Mouse (Mus musculus): ENCODE results near the gene Mansc4.

The Mansc4 gene

DNA sequence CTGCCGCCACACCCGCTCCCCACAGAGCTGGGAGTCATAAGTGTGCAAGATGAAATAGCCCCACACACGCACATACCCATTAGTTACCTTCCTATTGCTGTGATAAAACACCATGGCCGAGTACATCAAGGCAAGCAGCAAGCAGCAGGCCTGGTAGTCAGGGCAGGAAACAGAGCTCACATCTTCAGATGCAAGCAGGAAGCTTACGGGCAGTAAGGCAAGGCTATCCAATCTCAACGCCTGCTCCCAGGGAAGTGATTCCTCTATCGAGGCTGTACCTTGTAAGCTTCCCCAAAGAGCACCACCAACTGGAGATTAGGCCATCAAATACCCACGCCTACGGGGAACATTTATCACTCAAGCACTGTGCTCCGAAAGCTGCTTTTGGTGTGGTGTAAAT lies 6.9 kb downstream of the Mansc4 start:
- in situ Hi-C loops (cut with MboI), result no loop called here

DNA sequence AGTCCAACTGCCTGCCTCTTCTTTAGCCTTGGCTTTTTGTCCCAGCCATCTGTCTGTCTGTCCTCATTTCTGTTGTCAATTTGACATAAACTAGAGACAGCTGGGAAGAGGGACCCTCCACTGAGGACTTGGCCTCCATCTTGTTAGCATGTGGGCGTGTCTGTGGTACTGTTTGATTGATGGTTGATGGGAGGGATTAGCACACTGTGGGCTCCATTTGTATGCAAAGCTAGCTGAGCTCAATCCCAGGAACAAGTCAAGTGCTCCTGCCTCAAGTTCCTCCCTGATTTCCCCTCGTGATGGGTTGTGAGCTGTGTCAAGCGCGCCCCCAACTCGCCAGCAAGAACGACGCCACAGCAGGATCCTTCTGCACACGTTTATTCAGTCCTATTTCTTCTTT lies 10.0 kb downstream of the Mansc4 start:
- in situ Hi-C loops (cut with MboI), result no loop called here

DNA sequence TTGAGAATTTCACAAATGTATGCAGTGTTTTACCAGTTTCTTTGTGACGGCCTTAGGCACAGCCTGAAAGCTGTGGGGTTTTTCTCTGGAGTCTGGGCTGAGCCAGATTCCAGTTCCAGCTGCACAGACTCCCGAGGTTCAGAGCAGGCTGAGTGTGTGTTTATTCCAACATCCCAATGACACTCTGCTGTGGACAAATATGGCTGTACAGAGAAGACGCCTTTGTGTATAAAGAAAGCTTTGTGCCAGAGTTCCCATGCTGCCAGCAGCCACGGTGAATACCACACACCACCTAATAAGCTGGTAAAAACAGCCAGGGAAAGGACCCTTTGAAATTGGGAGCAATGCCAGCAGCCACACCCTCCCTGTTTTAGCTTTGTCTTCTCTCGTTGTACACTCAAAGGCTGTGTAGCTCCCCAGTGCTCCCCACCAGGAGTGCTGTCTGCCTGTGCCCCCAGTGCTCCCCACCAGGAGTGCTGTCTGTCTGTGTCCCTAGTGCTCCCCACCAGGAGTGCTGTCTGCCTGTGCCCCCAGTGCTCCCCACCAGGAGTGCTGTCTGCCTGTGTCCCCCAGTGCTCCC lies 10.9 kb downstream of the Mansc4 start:
- in situ Hi-C loops (cut with MboI), result no loop called here

DNA sequence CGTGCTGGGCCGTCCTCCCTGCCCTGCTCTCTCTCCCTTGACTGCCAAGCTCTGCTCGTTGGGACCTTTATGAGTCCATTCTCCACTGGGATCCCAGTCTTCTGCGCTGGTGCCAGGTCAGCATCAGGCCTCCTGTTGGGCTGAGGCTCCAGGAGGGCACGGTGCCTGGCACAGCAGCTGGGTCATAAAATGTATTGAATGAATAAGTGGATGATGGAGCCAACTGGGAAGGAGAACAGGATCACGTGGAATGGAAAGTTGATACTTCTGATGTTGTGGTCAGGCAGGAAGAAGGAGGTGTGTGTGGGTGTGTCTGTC lies 21.9 kb downstream of the Mansc4 start:
- in situ Hi-C loops (cut with MboI), result no loop called here

DNA sequence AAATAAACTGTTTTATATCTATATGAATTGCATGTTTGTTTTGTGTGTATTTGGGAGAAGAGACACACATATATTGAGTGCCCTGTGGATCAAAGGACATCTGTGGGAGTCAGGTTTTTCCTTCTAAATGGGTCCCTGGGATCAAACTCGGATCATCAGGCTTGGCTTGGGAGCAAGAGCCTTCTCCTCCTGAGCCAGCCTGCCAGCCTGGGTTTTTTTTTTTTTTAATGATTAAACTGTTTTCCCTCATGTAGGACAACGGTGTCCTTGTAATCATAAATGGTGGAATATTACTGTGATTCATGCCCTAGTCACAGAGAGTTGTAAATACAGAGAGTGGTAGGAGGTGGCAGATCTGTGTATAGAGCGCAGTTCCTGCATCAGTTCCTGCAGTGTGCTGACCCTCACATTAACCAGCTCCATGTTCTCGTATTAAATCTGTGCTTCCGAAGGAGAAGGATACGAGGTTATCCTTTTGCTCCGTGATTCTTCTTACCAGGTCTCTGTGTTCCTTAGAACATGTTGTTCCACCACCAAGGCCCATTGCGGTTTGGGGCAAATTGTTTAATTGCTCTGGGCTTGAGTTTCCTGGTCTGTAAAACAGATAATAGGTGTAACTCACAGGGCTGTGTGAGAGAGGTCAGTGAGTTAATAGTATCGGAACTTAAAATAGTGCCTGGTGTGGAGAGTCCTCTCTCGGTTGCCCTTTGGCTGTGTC lies 22.4 kb downstream of the Mansc4 start:
- in situ Hi-C loops (cut with MboI), result no loop called here

DNA sequence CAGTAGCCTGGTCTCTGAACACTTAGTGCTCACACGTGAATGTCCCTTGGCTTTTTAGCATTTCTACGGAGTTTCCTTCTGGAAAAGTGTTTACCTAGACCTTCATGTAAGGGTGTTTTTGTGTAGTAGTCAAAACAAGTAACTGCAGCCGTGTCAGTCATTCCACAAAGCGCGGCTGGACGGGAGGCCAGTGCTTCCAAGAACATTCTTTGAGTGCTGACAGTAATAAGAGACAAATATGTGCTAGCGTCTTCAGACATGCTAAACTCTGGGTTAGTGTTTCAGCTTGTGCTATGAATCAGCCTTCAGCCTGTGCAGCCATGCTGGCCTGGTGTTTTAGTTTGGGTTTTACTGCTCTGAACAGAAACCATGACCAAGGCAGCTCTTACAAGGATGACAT lies 24.1 kb downstream of the Mansc4 start:
- in situ Hi-C loops (cut with MboI), result no loop called here

DNA sequence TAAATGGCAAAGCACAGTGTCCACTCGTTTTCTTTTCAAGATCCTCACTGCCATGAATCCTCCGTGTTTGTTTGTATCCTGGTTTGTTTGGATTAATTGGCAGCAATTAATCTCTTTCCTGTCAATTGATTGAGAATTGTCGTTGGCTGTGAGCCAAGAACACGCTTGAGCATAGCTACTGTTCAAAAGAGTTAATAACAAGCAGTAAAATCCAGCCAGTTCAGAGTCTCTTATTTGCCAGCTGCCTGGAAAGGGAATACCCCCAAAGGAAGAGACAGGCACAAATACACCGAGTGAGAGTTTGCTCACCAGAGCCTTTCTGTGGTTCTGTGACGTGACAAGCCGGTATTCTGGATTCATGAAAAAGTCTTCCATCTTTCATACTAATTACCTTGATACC lies 24.8 kb downstream of the Mansc4 start:
- in situ Hi-C loops (cut with MboI), result no loop called here

DNA sequence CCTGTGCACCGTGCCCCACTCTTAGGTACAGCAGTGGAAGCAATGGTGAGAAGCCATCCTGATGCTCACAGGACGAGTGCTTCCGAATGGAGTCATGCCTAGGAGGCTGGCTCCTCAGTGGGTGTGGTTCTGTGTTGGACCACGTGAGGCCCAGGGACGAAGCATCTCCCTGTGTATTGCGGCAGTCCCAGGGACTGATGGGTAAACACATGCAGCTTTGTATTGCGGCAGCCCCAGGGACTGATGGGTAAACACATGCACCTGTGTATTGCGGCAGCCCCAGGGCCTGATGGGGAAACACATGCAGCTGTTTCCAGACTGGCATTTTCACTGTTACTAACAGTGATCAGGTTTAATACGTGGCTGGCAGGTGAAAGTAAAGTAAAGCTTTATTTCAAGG lies 25.2 kb downstream of the Mansc4 start:
- in situ Hi-C loops (cut with MboI), result no loop called here

DNA sequence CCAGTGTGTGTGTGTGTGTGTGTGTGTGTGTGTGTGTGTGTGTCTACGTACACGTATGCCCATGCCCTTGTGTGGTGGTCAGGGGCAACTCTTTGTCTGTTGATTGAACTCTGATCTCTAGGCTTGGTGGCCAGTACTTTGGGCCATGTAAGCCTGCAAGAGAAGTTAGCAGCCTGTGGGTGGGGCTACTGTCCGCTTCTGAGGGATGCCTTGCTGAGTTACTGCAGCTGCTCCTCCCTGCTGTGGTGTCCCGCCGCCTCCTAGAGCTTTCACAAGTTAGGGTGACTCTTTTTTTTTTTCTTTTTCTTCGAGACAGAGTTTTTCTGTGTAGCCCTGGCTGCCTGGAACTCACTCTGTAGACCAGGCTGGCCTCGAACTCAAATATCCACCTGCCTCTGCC lies 27.5 kb downstream of the Mansc4 start:
- in situ Hi-C loops (cut with MboI), result no loop called here

DNA sequence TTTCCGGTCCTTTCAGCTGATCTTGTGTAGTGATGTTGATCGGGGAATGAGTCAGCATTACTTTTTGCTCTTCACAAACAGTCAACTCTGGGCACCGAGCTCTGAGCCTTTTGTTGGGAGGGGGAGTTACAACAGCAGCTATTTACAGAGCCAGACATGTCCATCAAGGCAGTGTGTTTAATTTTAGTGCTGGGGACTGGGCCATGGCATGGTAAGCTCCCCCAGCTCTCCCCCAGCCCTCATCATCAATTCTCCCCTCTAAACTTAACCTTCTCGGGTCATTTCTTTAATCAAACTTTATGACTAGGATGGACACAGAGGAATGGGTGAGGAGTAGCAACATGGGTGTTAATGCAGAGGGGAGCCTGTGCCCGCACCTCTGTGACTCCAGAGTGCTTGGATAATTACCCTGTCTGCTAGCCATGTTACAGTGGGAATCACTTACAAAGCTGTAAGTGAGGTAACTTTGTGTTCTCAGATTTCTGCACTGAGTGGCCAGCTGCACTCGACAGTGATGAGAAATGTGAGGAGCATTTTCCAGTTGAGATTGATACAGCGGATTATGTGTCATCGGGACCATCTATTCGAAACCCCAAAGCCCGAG lies 31.4 kb downstream of the Mansc4 start:
- in situ Hi-C loops (cut with MboI), result no loop called here

DNA sequence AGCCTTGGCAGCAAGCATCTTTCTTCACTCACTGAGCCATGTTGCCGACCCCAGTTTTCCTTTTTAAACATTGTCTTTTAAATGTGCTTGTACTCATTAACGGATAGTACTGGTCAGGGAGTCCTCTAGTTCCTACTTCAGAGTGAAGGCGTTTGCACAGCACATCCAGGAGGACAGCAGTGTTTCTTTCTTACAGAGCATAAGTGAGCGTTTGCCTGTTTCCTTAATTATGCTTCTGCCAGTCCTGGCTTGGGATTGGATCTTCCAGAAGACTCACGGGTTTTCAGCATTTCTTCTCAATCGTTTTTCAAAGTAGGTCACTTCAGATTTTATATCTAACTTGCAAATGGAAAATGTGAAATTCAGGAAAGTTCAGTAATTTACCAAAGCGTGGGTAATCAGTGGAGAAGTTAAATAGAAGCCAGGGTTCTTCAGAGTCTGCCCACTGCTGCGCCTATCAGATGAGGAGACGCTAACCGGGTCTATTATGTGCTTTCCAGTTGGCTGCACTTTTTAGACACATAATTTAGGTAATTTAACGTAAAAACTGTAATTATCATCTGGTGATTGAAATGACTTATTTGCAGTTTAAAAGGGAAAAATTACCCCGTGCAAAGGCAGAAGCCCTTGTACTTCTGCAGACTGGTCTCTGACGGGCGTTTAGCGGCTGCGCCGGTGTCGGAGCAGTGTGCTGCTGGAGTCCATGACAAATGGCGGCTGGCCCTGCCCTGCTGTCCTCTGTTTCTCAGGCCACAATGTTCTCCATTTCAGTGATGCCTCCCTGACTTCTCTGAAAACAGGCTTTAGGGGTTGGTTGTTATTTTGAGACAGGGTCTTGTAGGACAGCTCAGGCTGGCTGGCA lies 32.8 kb downstream of the Mansc4 start:
- in situ Hi-C loops (cut with MboI), result loop anchor here (5.0 kb wide), 1 partner anchor 33 kb away; the partner anchor contains the start of gene Mansc4

DNA sequence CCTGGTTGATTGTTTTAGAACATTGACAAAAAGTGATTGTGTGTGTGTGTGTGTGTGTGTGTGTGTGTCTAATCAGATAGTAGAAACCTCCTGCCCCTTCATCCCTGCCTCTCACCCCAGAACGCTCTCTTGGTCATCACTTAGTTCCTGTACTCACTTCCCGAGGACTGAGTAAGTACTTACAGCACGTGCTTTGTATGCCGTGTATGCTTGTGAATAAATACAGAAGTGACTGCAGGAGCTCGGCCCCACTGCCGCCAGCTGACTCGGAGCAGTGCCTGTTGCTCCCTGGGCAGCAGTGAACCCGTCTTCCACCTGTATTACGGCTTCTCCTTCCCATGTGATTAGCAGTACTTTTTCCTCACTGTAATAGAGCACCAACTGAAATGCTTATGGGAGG lies 34.4 kb downstream of the Mansc4 start:
- in situ Hi-C loops (cut with MboI), result loop anchor here (5.0 kb wide), 1 partner anchor 35 kb away; the partner anchor contains the start of gene Mansc4

DNA sequence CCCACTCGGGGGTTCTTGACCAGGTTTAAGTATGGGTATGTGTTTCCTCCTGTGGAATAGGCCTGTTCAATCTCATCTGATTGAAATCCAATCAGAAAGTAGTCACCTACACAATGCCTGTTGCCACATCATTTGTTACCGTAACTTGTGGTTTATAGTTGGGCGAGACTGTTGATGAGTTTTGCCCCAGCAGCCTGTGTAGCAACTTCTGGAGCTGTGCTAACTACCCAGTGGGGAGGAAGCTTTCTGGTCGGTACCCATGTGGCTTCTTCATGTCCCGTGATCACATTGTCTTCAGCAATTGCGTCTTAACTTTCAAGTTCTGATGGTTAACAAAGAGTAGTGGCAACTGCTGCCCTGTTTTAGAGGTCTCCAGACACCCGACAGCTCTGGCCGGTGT lies 35.2 kb downstream of the Mansc4 start:
- in situ Hi-C loops (cut with MboI), result loop anchor here (5.0 kb wide), 1 partner anchor 36 kb away; the partner anchor contains the start of gene Mansc4

DNA sequence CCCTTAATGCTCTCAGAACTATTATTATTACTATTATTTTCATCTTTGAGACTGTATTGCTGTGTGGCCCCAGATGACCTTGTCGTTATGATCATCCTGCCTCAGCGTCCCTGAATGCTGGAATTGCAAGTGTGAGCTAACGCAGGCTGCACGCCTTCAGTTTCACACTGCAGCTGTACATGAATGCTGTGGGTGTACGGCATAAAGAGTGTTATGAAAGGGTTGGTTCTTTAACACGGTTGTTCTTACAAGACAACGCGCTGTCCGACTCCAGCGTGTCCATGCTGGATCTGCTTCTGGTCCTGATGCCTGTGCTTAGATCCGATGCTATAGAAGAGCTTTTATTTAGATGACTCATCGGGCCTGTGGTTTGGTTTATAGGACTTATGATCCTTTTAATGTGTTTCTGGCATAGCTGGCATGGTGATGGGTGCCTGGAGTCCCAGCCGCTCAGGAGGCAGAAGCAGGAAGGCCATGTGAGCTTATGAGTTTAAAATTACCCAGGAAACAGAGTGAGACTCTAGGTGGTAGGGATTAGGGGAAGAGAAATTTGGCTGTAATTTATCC lies 37.5 kb downstream of the Mansc4 start:
- in situ Hi-C loops (cut with MboI), result no loop called here

DNA sequence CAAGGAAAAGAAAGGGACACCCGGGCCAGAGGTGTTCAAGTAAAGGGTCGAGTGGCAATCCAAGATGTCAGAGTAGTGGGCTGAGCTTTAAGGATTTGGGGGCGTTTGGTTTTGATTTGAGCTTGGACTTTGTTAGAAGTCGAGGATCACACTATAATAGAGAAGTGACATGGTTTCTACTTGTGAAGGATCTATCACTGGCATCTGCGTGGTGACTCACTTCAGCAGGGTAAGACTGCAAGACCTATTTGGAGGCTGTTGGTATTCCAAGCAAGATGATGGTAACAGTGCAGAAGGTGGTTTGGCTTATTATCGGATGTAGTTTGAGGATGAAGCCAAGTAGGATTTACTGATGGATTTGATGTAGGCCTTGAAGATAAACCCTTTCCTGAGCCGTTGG lies 43.2 kb downstream of the Mansc4 start:
- in situ Hi-C loops (cut with MboI), result no loop called here

DNA sequence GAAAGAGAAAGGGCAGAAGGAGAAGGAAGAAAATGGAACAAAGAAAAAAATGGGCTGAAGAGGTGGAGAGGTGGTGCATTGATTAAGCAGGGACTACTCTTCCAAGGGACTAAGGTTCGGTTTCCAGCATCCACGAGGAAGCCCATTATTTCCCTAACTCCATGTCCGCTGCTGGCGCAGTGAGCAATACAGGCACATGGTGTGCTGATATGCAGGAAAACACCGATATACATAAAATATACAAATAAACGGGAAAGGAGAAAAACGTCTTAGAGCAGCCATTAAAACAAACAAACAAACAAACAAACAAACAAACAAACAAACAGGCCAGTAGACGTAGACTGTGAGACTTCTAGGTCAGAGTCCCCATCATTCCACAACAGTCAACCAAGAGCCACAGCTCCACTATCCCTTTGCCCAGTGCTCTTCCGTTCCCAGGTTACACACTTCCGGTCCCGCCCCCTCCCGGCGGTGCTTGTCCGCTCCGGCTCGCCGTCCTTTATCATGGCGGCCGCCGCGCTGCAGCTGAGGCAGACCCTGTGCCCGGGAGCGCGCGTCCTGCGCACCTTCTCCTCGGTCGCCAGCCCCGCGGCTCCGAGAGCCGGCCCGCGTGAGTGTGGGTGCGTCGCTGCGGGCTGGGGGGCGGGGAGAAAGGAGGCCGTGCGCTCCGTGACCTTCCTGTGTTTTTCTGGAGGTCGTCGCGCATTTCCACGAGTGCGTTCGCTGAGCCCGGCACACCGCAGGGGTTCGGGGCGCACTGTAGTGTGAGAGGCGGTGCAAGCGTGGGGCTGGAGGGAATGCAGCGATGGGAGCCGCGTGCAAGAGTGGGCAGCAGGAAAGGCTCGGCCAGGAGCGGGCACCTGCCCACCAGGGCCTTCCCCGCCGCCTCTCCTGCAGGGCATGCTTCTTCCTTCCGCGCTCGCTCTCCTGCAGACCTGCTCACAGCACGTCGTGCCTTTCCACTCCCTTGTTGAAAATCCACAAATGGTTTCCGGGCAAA lies 44.2 kb downstream of the Mansc4 start, which contains the start of gene Mrps35:
TSS of gene Mrps35 (plus strand) at position 474 of the 1,000 bp plus-strand sequence.
- in situ Hi-C loops (cut with MboI), result no loop called here

DNA sequence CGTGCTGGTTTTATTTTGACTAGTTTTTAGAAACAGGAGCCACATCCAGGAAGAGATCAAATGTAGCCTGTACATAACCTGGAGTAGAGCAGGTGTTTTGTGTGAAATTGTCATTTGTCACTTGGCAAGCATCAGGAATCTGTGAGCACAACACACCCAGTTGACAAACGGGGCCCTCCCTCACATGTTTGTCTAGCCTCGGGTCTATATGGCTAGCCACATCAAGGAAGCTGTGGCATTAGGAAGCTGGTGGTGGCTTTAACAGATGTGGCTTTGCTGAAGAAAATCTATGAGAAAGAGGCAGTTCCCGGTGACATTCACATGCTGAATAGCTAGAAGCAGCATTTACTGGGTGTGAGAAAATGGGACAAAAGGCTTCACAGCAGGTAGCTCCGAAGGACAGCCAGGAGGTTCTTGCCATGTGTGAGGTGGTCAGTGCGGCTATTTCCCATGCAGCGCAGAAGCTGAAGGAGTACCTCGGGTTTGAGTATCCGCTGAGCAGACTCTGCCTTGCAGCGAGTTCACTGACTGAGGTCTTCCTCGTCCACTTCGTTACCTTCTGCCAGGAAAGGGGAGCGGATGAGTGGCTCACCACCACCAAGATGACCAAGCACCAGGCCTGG lies 54.4 kb downstream of the Mansc4 start, which contains the start of gene Rep15:
TSS of gene Rep15 (plus strand) at position 282 of the 623 bp plus-strand sequence.
- in situ Hi-C loops (cut with MboI), result no loop called here

DNA sequence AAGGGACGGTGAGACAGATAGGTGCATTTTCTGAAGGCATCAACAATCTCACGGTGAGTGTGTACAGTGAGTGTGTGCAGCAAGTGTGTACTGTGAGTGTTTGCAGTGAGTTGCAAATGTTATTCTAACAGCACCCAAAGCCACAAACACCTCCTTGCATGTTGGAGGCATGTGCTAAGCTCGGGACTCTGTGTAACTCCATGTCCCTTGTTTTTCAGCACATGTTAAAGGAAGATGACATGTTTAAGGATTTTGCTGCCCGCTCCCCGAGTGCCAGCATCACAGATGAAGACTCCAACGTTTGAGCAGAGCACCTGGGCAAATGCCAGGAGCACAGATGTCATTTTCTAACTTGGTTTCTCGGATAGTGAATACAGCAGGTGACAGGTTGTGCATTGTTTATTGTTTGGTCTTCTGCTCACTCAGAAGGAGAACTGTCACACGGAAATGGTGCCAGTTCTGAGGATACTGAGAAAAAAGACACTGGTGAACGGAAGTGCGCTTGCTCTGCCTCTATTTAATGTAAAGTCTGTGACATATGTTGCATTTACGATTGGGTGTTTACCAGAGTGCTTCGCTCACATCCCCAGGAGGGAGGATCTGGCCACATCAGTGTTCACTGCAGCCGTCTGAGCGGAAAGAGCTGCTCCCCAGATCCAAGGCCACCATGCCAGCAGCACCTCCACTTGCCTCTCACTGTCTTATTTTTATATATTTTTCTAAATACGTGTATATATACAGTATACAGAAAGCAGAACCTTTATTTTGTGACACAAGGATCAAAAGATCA lies 56.5 kb downstream of the Mansc4 start:
- in situ Hi-C loops (cut with MboI), result no loop called here

DNA sequence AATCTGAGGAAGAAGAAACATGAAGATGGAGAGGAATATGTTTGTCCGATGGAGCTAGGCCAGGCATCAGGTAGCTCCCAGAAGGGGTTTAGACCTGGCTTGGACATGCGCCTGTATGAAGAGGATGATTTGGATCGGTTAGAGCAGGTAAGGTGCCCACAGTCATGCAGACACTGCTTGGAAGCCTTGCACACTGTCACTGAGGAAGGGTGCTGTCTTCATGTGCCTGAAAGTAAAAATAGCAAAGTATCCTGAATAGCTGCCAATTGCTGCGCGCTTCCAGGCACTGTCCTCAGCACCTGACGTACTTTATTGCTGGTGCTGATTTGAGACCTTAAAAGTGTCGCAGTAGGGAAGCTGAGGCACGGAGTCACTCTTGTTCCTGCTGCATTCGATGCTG lies 57.2 kb downstream of the Mansc4 start:
- in situ Hi-C loops (cut with MboI), result no loop called here

All from mature B cell (primary cell).